Mouse (Mus musculus) brain, embryonic 14.5 days (tissue): ENCODE data around the gene Gm13305. TPM values are rescaled to one million over a fixed set of nuclear protein-coding genes. Genes with fewer than 3 reads are reported as not detected.
"Not testable (repeated sequence)": the region's sequence is repeated elsewhere in the genome, so short reads cannot be mapped to it uniquely, and the experiment has no call there.

Experiments used
- DNase-seq: peaks from one replicate; pipeline ENCODE4 v3.0.0-alpha.2; 2011; ENCODE audit warnings: low read depth
- polyA plus RNA-seq: library from polyadenylated mRNA; depleted of rRNA; stranded (reverse); fragments of >200 nt; gene quantifications from 2 replicates; pipeline ENCODE4 v1.2.3, GENCODE M21; 2012; rRNA removed

Gm13305 gene
- 0.14 and 0.18 TPM in 2 replicates for polyA plus RNA-seq

DNA sequence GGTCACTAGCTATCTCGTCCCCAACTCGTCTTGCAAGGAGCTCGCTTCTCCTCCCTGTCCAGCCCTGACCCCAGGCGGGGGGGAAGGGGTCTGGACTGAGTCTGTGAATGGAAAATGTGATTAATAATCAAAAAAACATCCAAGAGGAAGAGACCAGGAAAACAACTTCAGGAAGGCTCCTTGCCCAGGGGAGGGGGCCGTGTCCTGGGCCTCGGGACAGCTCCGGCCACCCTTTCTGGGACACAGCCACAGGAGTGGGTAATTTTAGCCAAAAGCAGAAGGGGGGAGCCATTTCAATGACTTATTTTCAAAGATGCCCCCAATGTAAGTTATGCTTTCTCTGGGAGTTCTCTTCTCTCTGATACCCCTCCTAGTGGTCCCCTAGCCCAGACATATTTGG, at the start of gene Gm13305:
TSS of gene Gm13305 (minus strand) at position 101 of the 400 bp plus-strand sequence.
- DNase-seq: not testable (repeated sequence)

DNA sequence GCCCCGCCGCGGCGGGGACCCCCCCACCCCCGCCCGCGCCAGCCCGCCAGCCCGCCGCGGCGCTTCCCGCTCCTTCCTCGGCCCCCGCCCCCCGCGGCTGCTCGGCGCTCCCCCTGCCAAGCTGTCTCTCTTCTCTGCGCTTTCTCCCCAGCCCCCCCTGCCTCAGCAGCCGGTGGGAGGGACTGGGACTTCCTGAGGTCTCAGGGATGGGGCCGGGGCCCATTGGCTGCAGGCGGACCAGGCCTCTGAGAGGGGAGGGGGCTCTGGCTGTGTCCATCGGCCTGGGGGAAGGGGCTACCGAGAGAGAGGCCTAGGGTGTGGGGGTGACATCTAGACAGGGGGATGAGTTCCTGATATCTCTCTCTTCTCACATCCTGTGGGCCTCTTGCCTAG, 16.6 kb upstream of the Gm13305 start:
- not testable (repeated sequence) for DNase-seq

- not testable (repeated sequence) for DNase-seq
These were observed 16.0 kb upstream of the Gm13305 start for GRCm38 (mm10) chr4:42184324-42184979.

GRCm38 (mm10) chr4:42183234-42184197, 15.1 kb upstream of the Gm13305 start:
- DNase-seq: not testable (repeated sequence)

DNA sequence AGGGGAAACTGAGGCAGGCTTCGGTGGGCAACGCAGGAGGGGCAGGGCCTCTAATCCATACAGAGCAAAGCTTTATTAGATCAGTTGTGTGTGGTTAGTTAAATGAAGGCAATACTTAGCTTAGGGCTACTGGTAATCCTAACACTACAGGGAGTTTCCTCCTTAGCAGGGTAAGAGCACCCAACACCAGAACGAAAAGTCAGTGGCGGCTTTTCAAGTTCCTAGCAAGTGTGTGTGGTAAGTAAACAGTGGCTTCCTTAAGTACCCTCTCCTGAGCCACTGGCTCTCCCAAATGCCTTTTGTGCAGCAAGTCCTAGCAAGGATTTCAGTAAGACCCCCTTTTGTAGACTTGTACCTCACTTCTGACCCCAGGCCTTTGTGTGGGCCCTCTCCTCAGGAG, 9.8 kb upstream of the Gm13305 start:
- DNase-seq: not testable (repeated sequence)

- not testable (repeated sequence) for DNase-seq
These were observed 15.3 kb downstream of the Gm13305 start, which contains the start of gene Gm13306 for GRCm38 (mm10) chr4:42153136-42153535. Gene Gm13306, plus strand, starts transcription at chr4:42153436.

- not testable (repeated sequence) for DNase-seq
These were observed 53.9 kb downstream of the Gm13305 start, which contains the start of gene Gm13304 for GRCm38 (mm10) chr4:42114517-42114916. Gene Gm13304, plus strand, starts transcription at chr4:42114817.

Other genes with a start within 250 kb of the Gm13305 start
- 8.5 and 12.9 TPM in 2 replicates for gene Gm20878, start 227.0 kb downstream of the Gm13305 start, polyA plus RNA-seq
- 0.67 and 1.3 TPM in 2 replicates for gene Fam205a4, start 202.5 kb downstream of the Gm13305 start, polyA plus RNA-seq
- gene Gm21093, start 133.9 kb downstream of the Gm13305 start, polyA plus RNA-seq: 1.5 TPM in 2 replicates
- gene Gm3893, start 77.4 kb downstream of the Gm13305 start, polyA plus RNA-seq: not detected in 2 replicates
- not detected in 2 replicates for gene Gm13304, start 53.8 kb downstream of the Gm13305 start, polyA plus RNA-seq
- 1.2 and 2.1 TPM in 2 replicates for gene Gm13306, start 15.2 kb downstream of the Gm13305 start, polyA plus RNA-seq
- gene Gm10600, start 72.0 kb upstream of the Gm13305 start, polyA plus RNA-seq: not detected in 2 replicates
- gene Ccl21b, start 87.2 kb upstream of the Gm13305 start, polyA plus RNA-seq: not detected in 2 replicates
- gene Gm21953, start 125.7 kb upstream of the Gm13305 start, polyA plus RNA-seq: not detected in 2 replicates
- 1.1 TPM in 1 of 2 replicates, not detected in the other for gene Fam205a3, start 149.7 kb upstream of the Gm13305 start, polyA plus RNA-seq